Mouse (Mus musculus): ENCODE measurements at regions not wholly inside any gene's neighbourhood (a gene's known extent, or its start where the extent isn't known, plus 50 kb on each side); places are given as distances from the start of the nearest gene placed in this dataset.

DNA sequence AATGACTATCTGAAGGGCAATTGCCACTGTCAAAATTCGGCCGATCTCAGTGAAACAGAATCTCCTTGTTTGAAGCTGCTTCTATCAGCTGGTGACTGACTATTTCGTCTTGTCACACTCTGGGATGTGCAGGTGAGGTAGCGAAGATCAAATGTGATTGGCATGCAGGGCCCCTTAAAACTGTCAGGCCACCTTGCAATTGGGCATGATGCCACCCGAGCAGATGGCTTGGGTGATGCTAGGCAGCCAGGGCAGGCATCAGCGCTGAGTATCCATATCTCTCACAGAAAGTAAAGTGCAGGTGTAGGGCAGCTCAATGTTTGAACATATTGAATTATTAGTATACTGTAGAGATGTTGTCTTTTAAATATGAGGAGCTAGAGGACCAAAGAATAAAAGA lies 223.8 kb downstream of the Sox11 start:
- H3K9ac ChIP-seq (ENCODE audit: low read length), result no peak overlapping the region

DNA sequence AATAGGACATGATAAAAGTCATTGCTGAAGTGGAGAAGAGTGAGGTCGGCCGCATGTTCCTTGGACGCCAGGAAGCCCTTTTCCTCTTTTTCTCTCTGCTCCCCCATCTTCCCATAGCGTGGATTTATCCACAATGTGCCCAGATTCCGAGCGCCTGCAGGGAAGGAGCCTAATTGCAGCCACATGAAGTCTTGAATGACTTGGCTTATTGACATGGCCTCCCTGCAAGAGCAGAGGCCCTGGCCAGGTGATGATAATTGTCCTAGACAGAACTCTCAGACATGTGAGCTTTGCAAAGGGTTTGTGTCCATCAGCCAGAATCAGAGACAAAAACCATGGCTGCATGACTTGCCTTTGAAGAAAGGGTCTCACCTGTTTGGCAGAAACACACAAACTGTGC lies 227.0 kb downstream of the Sox11 start:
- H3K36me3 ChIP-seq (ENCODE audit: control insufficient read depth, insufficient read depth, low read length), result no peaks in the 10 kb centered on the region
- no peak for DNase-seq (ENCODE audit: low spot score)
- no peak for ATAC-seq (ENCODE audit: low FRiP score, low TSS enrichment)
- 79% methylated on average over 6 of the region's 6 CpGs for WGBS
- H3K4me3 ChIP-seq (ENCODE audit: low read depth, low read length), result no peak overlapping the region
- no peaks in the 10 kb centered on the region for H3K4me1 ChIP-seq (replicated peaks; ENCODE audit: control insufficient read depth, insufficient read depth)
- no peak overlapping the region for H3K27ac ChIP-seq (replicated peaks)
- H3K27me3 ChIP-seq (ENCODE audit: control insufficient read depth, insufficient read depth, low read length), result no peaks in the 10 kb centered on the region
- H3K9ac ChIP-seq (ENCODE audit: low read length), result no peak overlapping the region
- TF ChIP-seq CTCF (IDR thresholded peaks at IDR 0.05; ENCODE audit: low read depth), result no peak
- TF ChIP-seq EP300 (optimal IDR thresholded peaks at IDR 0.05), result no peak
- H3K9me3 ChIP-seq (ENCODE audit: control insufficient read depth, low read length), result no peaks in the 10 kb centered on the region
- no peak overlapping the region for H3K4me2 ChIP-seq (replicated peaks; ENCODE audit: low read depth)

More for the DNA sequence above, 223.8 kb downstream of the Sox11 start:
- Histone ChIP-seq H3K4me2 (replicated peaks; ENCODE audit: low read depth) (no peak overlapping the region), H3K27me3 (ENCODE audit: control insufficient read depth, insufficient read depth, low read length) (no peaks in the 10 kb centered on the region), H3K27ac (replicated peaks) (no peak overlapping the region), H3K4me1 (replicated peaks; ENCODE audit: control insufficient read depth, insufficient read depth) (no peaks in the 10 kb centered on the region), H3K4me3 (ENCODE audit: low read depth, low read length) (no peak overlapping the region), H3K36me3 (ENCODE audit: control insufficient read depth, insufficient read depth, low read length) (no peaks in the 10 kb centered on the region), H3K9me3 (ENCODE audit: control insufficient read depth, low read length) (no peaks in the 10 kb centered on the region)
- ATAC-seq (ENCODE audit: low FRiP score, low TSS enrichment), result no peak
- DNase-seq (ENCODE audit: low spot score), result no peak
- TF ChIP-seq EP300 (optimal IDR thresholded peaks at IDR 0.05), result no peak
- 78% methylated on average over 6 of the region's 6 CpGs for WGBS

DNA sequence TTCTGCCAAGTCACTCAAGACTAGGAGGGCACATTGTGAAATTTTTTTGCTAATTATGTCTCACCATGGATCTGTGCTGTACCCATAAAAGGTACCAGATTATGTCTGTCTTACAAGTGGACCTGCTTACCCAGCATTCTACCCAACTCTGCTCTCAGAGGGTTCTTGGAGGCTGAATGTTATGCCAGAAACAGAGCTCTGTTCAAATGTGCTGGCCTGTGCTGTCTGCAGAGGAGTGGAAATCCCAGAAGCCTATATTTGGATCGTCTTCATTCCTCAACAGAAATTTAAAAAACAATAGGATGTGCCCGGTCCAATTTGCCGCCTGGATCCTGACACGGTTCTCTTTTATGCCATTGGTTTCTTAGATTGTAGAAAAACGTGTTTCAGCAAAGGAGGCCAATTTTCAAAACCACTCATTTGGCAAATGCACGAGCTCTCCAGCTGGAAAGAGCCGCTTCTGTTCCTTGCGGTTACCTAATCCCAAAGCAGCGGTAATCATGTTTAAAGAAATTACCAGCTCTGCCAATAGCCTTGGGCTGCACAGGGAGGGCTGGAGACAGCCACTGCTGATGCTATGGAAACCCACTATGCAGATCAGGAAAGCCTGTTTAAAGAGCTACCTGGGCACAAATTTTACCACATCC lies 237.3 kb downstream of the Sox11 start:
- no peaks in the 10 kb centered on the region for H3K4me1 ChIP-seq (replicated peaks; ENCODE audit: control insufficient read depth, insufficient read depth)
- no peak overlapping the region for H3K4me3 ChIP-seq (ENCODE audit: low read depth, low read length)
- ATAC-seq (ENCODE audit: low FRiP score, low TSS enrichment), result no peak
- TF ChIP-seq CTCF (IDR thresholded peaks at IDR 0.05; ENCODE audit: low read depth), result no peak
- no peak for TF ChIP-seq EP300 (optimal IDR thresholded peaks at IDR 0.05)
- no peaks in the 10 kb centered on the region for H3K27me3 ChIP-seq (ENCODE audit: control insufficient read depth, insufficient read depth, low read length)
- WGBS, result 71% methylated on average over 9 of the region's 9 CpGs
- H3K4me2 ChIP-seq (replicated peaks; ENCODE audit: low read depth), result no peak overlapping the region
- no peak overlapping the region for H3K9ac ChIP-seq (ENCODE audit: low read length)
- no peaks in the 10 kb centered on the region for H3K36me3 ChIP-seq (ENCODE audit: control insufficient read depth, insufficient read depth, low read length)
- H3K27ac ChIP-seq (replicated peaks), result no peak overlapping the region
- no peak for DNase-seq (ENCODE audit: low spot score)
- H3K9me3 ChIP-seq (ENCODE audit: control insufficient read depth, low read length), result no peaks in the 10 kb centered on the region

DNA sequence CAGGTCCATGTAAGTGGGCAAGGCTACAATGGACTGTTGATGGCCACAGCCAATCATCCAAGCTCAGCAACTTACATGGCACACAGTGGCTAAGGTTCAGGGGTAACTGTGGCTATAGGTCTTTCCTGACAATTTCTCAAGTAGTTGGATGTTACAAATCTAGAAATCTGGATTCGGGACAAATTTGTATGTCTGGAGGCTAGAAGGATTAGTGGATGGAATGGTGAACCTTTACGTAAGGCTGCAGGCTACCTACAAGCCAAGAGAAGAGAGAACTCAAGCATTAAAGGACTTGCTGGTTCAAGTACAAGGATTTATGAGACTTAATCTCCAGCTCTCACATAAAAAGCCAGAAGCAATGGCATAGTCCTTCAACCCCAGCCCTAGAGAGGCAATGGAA lies 239.4 kb downstream of the Sox11 start:
- no peak overlapping the region for H3K4me3 ChIP-seq (ENCODE audit: low read depth, low read length)
- no peaks in the 10 kb centered on the region for H3K9me3 ChIP-seq (ENCODE audit: control insufficient read depth, low read length)
- no peaks in the 10 kb centered on the region for H3K36me3 ChIP-seq (ENCODE audit: control insufficient read depth, insufficient read depth, low read length)
- H3K4me1 ChIP-seq (replicated peaks; ENCODE audit: control insufficient read depth, insufficient read depth), result no peaks in the 10 kb centered on the region
- WGBS, result 90% methylated on average over 2 of the region's 2 CpGs
- ATAC-seq (ENCODE audit: low FRiP score, low TSS enrichment), result no peak
- no peaks in the 10 kb centered on the region for H3K27me3 ChIP-seq (ENCODE audit: control insufficient read depth, insufficient read depth, low read length)
- no peak overlapping the region for H3K27ac ChIP-seq (replicated peaks)
- DNase-seq (ENCODE audit: low spot score), result no peak
- no peak overlapping the region for H3K9ac ChIP-seq (ENCODE audit: low read length)
- no peak overlapping the region for H3K4me2 ChIP-seq (replicated peaks; ENCODE audit: low read depth)
- no peak for TF ChIP-seq CTCF (IDR thresholded peaks at IDR 0.05; ENCODE audit: low read depth)

DNA sequence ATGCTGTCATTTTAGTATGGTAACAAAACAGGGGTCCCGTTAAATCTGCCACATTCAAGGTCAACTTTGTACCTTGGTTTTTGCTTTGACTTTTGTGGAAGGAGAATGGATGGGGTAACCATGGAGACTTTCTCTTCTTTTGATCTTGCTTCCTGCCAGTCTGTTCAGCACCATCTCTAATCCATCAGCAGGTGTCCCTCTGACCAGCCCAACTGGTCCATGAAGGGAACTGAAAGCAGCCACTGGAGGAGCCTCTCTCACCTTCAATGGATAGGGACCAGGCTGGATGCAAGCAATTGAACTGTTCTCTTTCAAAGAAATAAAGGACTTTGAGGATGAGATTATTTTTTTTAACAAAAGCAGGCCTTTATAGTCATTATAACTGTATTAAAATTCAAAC lies 253.2 kb downstream of the Sox11 start:
- DNase-seq (ENCODE audit: low spot score) (no peak), ATAC-seq (ENCODE audit: low FRiP score, low TSS enrichment) (no peak)
- Histone ChIP-seq H3K27me3 (ENCODE audit: control insufficient read depth, insufficient read depth, low read length) (no peaks in the 10 kb centered on the region), H3K4me3 (ENCODE audit: low read depth, low read length) (no peak overlapping the region), H3K27ac (replicated peaks) (no peak overlapping the region), H3K9ac (ENCODE audit: low read length) (no peak overlapping the region), H3K9me3 (ENCODE audit: control insufficient read depth, low read length) (no peaks in the 10 kb centered on the region), H3K36me3 (ENCODE audit: control insufficient read depth, insufficient read depth, low read length) (no peaks in the 10 kb centered on the region), H3K4me2 (replicated peaks; ENCODE audit: low read depth) (no peak overlapping the region), H3K4me1 (replicated peaks; ENCODE audit: control insufficient read depth, insufficient read depth) (no peaks in the 10 kb centered on the region)
- no peak for TF ChIP-seq CTCF (IDR thresholded peaks at IDR 0.05; ENCODE audit: low read depth)
- TF ChIP-seq EP300 (optimal IDR thresholded peaks at IDR 0.05), result no peak
- 84% methylated on average over 1 of the region's 1 CpGs for WGBS

DNA sequence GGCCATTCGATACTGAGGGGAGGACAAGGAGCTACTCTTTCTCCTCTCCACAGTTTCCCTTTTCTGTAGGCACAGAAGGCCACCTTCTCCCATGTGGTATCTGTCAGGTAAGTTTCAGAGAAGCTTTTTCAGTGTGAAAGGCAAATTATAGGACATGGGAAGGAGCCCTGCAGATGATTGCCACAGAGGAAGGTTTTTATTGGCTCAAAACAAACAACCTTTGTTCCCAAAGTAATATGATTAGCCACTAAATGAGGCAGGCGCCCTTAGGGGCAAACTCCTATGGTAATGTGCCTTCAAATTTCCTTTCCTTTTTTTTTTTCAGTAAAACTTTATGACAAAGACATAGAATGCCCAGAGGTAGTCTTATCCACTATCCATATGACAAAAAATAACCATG lies 256.5 kb downstream of the Sox11 start:
- Histone ChIP-seq H3K4me2 (replicated peaks; ENCODE audit: low read depth) (no peak overlapping the region), H3K27me3 (ENCODE audit: control insufficient read depth, insufficient read depth, low read length) (no peaks in the 10 kb centered on the region), H3K9me3 (ENCODE audit: control insufficient read depth, low read length) (no peaks in the 10 kb centered on the region), H3K36me3 (ENCODE audit: control insufficient read depth, insufficient read depth, low read length) (no peaks in the 10 kb centered on the region), H3K4me1 (replicated peaks; ENCODE audit: control insufficient read depth, insufficient read depth) (no peaks in the 10 kb centered on the region), H3K4me3 (ENCODE audit: low read depth, low read length) (no peak overlapping the region), H3K27ac (replicated peaks) (no peak overlapping the region), H3K9ac (ENCODE audit: low read length) (no peak overlapping the region)
- ATAC-seq (ENCODE audit: low FRiP score, low TSS enrichment) (no peak), DNase-seq (ENCODE audit: low spot score) (no peak)
- 96% methylated on average over 2 of the region's 2 CpGs for WGBS
- TF ChIP-seq CTCF (IDR thresholded peaks at IDR 0.05; ENCODE audit: low read depth) (no peak), EP300 (optimal IDR thresholded peaks at IDR 0.05) (no peak)
